Mouse (Mus musculus) cerebellum, adult 2 months (tissue): ENCODE results near the gene Acly. TPM values are rescaled to one million over a fixed set of nuclear protein-coding genes. Genes with fewer than 3 reads are reported as not detected.

Experiments
- DNase-seq, 2 experiments: peaks; one replicate each; pipeline ENCODE4 v3.0.0; 2021
- H3K27ac ChIP-seq: fragments of 200-500 bp; 2 replicates; pipeline ENCODE4 v1.5.1; 2012; ENCODE audit warnings: low read length, control low read depth, inconsistent platforms; ENCODE audit not compliant: insufficient read depth
- H3K27me3 ChIP-seq: fragments of 200-500 bp; 2 replicates; pipeline ENCODE4 v1.6.1; 2012; ENCODE audit warnings: inconsistent platforms, mild to moderate bottlenecking, low read length, moderate library complexity; ENCODE audit not compliant: control insufficient read depth, insufficient read depth
- H3K4me1 ChIP-seq: fragments of 200-500 bp; 2 replicates; pipeline ENCODE4 v1.6.1; 2011; ENCODE audit warnings: low read length; ENCODE audit not compliant: control insufficient read depth, insufficient read depth
- H3K4me3 ChIP-seq: fragments of 200-500 bp; replicated peaks from 2 replicates; pipeline ENCODE3; 2011; ENCODE audit warnings: mild to moderate bottlenecking, low read depth, low read length, control low read depth; ENCODE audit not compliant: insufficient read depth
- CTCF ChIP-seq: fragments of 200-500 bp; IDR thresholded peaks from 2 replicates; pipeline ENCODE4 v1.5.1; 2011; ENCODE audit warnings: low read depth, mild to moderate bottlenecking, control low read depth, low read length, moderate library complexity, borderline replicate concordance; ENCODE audit not compliant: insufficient read depth
- POLR2A ChIP-seq: fragments of 200-500 bp; IDR thresholded peaks from 2 replicates; pipeline ENCODE4 v1.6.1; 2011; ENCODE audit warnings: low read length, control low read depth, borderline replicate concordance; ENCODE audit not compliant: insufficient read depth
- WGBS: fragments of 180-500 bp; shearing (Covaris S2); methylation state at CpG from one replicate; pipeline ENCODE4 v1.1.7; 2018; 5-methylcytosine and 5-hydroxymethylcytosine counted together
- polyA plus RNA-seq: library from polyadenylated mRNA; depleted of rRNA; stranded (reverse); fragments of >200 nt; gene quantifications from 2 replicates; pipeline ENCODE4 v1.2.3, GENCODE M21; 2012

Acly gene
- polyA plus RNA-seq, 1 experiment, result 156 TPM

- DNase-seq, result no peak
- TF ChIP-seq CTCF (no peak), POLR2A (no peak)
- Histone ChIP-seq H3K27ac (no peak overlapping the region), H3K27me3 (no peaks in the 10 kb centered on the region), H3K4me1 (peaks cover 4% of the 10 kb centered on the region; the same call in 1 of the 2 replicates), H3K4me3 (no peak overlapping the region)
- WGBS, result 41% methylated on average over 6 of the region's 6 CpGs
Measured at GRCm38 (mm10) chr11:100442625-100443024, 85.2 kb downstream of the Acly start.

- H3K4me1 ChIP-seq, result peaks cover 4% of the 10 kb centered on the region; the same call in 1 of the 2 replicates
- H3K27ac ChIP-seq, result peak within 1 kb of the TSS; percentile 49; the same call in 1 of the 2 replicates
- TF ChIP-seq POLR2A (no peak), CTCF (no peak)
- H3K4me3 ChIP-seq, result peak within 1 kb of the TSS; percentile 86
- WGBS, result 87% methylated on average over 8 of the region's 8 CpGs
- no peak for DNase-seq
- H3K27me3 ChIP-seq, result no peaks in the 10 kb centered on the region
Measured at GRCm38 (mm10) chr11:100441797-100442196, 86.0 kb downstream of the Acly start, which contains the start of the genes Nt5c3b and Klhl10. TSS of gene Nt5c3b (minus strand) at chr11:100441808. TSS of gene Klhl10 (plus strand) at chr11:100441917.

GRCm38 (mm10) chr11:100440691-100441522, 86.9 kb downstream of the Acly start:
- under 1% methylated on average over 52 of the region's 52 CpGs for whole genome bisulfite sequencing
- Histone ChIP-seq H3K27ac (peak overlapping the region; percentile 49; the same call in 1 of the 2 replicates), H3K27me3 (no peaks in the 10 kb centered on the region), H3K4me1 (peaks cover 4% of the 10 kb centered on the region; the same call in 1 of the 2 replicates), H3K4me3 (peak overlapping the region; percentile 86)
- peak; percentile 88 for DNase-seq
- no peak for TF ChIP-seq CTCF
- peak; percentile 96 for TF ChIP-seq POLR2A

GRCm38 (mm10) chr11:100437901-100438300, 89.9 kb downstream of the Acly start:
- TF ChIP-seq CTCF, result no peak
- no peak for TF ChIP-seq POLR2A
- H3K4me1 ChIP-seq, result peaks cover 4% of the 10 kb centered on the region; the same call in 1 of the 2 replicates
- DNase-seq, result no peak
- 80% methylated on average over 1 of the region's 1 CpGs for WGBS
- H3K27me3 ChIP-seq, result no peaks in the 10 kb centered on the region
- no peak overlapping the region for H3K27ac ChIP-seq
- H3K4me3 ChIP-seq, result no peak overlapping the region

DNA sequence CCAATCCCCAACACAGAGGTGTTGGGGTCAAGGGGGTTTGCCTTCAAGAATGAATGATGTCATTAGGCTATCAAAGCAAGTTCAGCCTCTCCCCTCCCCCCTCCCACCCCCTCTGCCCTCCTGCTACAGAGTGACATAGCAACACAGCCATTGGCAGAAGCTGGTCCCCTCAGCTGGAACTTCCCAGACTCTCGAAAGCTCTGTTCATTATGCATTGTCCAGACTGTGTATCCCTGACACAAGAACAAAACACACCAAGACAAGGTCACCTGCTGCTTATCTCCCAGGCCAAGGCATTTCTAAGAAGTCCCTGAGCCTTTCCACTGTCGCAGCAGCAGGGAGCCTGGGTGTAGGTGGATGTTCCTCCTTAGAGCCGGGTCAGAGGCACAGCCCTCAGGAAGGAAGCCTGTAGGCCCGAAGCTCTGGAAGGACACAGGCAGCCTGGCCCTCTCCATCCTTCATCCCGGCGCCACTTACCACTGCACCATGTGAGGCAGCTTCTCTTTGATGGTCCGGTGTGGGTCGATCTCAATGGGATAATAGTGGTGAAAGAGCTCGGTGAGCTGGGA, 92.0 kb downstream of the Acly start:
- 44% methylated on average over 9 of the region's 9 CpGs for WGBS
- no peak for DNase-seq
- no peak overlapping the region for H3K27ac ChIP-seq
- no peaks in the 10 kb centered on the region for H3K27me3 ChIP-seq
- no peak overlapping the region for H3K4me3 ChIP-seq
- TF ChIP-seq POLR2A (no peak), CTCF (no peak)
- H3K4me1 ChIP-seq, result no peaks in the 10 kb centered on the region; the same call in 1 of the 2 replicates

GRCm38 (mm10) chr11:100432002-100432401, 95.8 kb downstream of the Acly start:
- H3K4me1 ChIP-seq, result peaks cover 22% of the 10 kb centered on the region
- H3K4me3 ChIP-seq, result no peak overlapping the region
- 98% methylated on average over 5 of the region's 5 CpGs for WGBS

DNA sequence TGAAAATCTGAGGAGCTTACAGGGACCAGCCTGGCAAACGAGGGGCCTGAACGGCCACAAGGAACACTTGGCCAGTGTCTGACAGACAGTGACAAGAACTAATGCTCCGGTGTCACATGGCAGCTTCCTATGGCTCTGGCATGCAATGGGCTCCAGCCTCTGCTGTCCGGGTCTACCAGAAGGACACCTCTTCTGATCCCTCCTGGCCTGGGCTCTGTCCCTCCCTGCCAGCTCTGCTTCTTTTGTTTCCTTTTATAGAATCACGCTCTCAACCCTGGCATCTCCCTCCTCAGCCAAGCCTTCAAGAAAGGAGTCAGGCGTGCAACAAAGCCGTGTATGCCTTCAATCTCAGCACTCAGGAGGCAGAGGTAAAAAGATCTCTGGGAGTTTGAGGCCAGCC, 97.7 kb downstream of the Acly start:
- Histone ChIP-seq H3K4me1 (peaks cover 24% of the 10 kb centered on the region), H3K4me3 (no peak overlapping the region), H3K27ac (0 out of 2 replicates have a peak overlapping the region, but pooled peaks have one; percentile 11), H3K27me3 (no peaks in the 10 kb centered on the region)
- 13% methylated on average over 7 of the region's 7 CpGs for WGBS
- TF ChIP-seq CTCF (no peak), POLR2A (no peak)
- peak in 1 of 2 experiments; percentile 35 for DNase-seq

More at GRCm38 (mm10) chr11:100432002-100432401, 95.8 kb downstream of the Acly start:
- Histone ChIP-seq H3K27me3 (no peaks in the 10 kb centered on the region), H3K27ac (no peak overlapping the region)
- TF ChIP-seq POLR2A, result no peak
- no peak for DNase-seq

GRCm38 (mm10) chr11:100428612-100429199, 99.1 kb downstream of the Acly start:
- 27% methylated on average over 9 of the region's 9 CpGs for WGBS
- no peaks in the 10 kb centered on the region for H3K27me3 ChIP-seq
- no peak overlapping the region for H3K4me3 ChIP-seq
- TF ChIP-seq CTCF (no peak), POLR2A (no peak)
- DNase-seq, result peak in 1 of 2 experiments; percentile 58
- peaks cover 24% of the 10 kb centered on the region for H3K4me1 ChIP-seq
- no peak overlapping the region for H3K27ac ChIP-seq
